Mouse (Mus musculus): ENCODE results near the gene Lmo1. TPM values are rescaled to one million over a fixed set of nuclear protein-coding genes. Genes with fewer than 3 reads are reported as not detected.

The Lmo1 gene
- polyA plus RNA-seq, 1 experiment, result 7.5 TPM

GRCm38 (mm10) chr7:109169505-109170440 lies 5.2 kb downstream of the Lmo1 start:
- Histone ChIP-seq H3K4me1 (ENCODE audit: control insufficient read depth, insufficient read depth, low read length) (no peaks in the 10 kb centered on the region; the same call in 1 of the 2 replicates), H3K27ac (ENCODE audit: control insufficient read depth, insufficient read depth, low read depth, low read length, poor library complexity) (no peak overlapping the region), H3K4me3 (replicated peaks; ENCODE audit: control insufficient read depth, low read depth, low read length) (no peak overlapping the region)
- 2% methylated on average over 71 of the region's 72 CpGs for WGBS
- TF ChIP-seq POLR2A (IDR thresholded peaks at IDR 0.05; ENCODE audit: borderline replicate concordance, control insufficient read depth, low read depth, low read length), result no peak
- no peak for TF ChIP-seq CTCF (IDR thresholded peaks at IDR 0.05; ENCODE audit: control insufficient read depth, insufficient read depth, low read length)

GRCm38 (mm10) chr7:109168716-109169115 lies 6.3 kb downstream of the Lmo1 start:
- Histone ChIP-seq H3K4me1 (ENCODE audit: control insufficient read depth, insufficient read depth, low read length) (no peaks in the 10 kb centered on the region), H3K27ac (ENCODE audit: control insufficient read depth, insufficient read depth, low read depth, low read length, poor library complexity) (no peak overlapping the region), H3K4me3 (replicated peaks; ENCODE audit: control insufficient read depth, low read depth, low read length) (no peak overlapping the region)
- WGBS, result 83% methylated on average over 7 of the region's 7 CpGs
- TF ChIP-seq CTCF (IDR thresholded peaks at IDR 0.05; ENCODE audit: control insufficient read depth, insufficient read depth, low read length) (no peak), POLR2A (IDR thresholded peaks at IDR 0.05; ENCODE audit: borderline replicate concordance, control insufficient read depth, low read depth, low read length) (no peak)

GRCm38 (mm10) chr7:109165931-109166585 lies 8.9 kb downstream of the Lmo1 start:
- TF ChIP-seq POLR2A (IDR thresholded peaks at IDR 0.05; ENCODE audit: borderline replicate concordance, control insufficient read depth, low read depth, low read length) (no peak), CTCF (IDR thresholded peaks at IDR 0.05; ENCODE audit: control insufficient read depth, insufficient read depth, low read length) (no peak)
- Histone ChIP-seq H3K4me3 (replicated peaks; ENCODE audit: control insufficient read depth, low read depth, low read length) (no peak overlapping the region), H3K27ac (ENCODE audit: control insufficient read depth, insufficient read depth, low read depth, low read length, poor library complexity) (no peak overlapping the region), H3K4me1 (ENCODE audit: control insufficient read depth, insufficient read depth, low read length) (no peaks in the 10 kb centered on the region)
- 77% methylated on average over 17 of the region's 17 CpGs for WGBS

GRCm38 (mm10) chr7:109154331-109154730 lies 20.7 kb downstream of the Lmo1 start:
- WGBS, result 67% methylated on average over 11 of the region's 11 CpGs
- TF ChIP-seq POLR2A (IDR thresholded peaks at IDR 0.05; ENCODE audit: borderline replicate concordance, control insufficient read depth, low read depth, low read length), result no peak
- TF ChIP-seq CTCF (IDR thresholded peaks at IDR 0.05; ENCODE audit: control insufficient read depth, insufficient read depth, low read length), result no peak
- Histone ChIP-seq H3K4me3 (replicated peaks; ENCODE audit: control insufficient read depth, low read depth, low read length) (no peak overlapping the region), H3K4me1 (ENCODE audit: control insufficient read depth, insufficient read depth, low read length) (no peaks in the 10 kb centered on the region), H3K27ac (ENCODE audit: control insufficient read depth, insufficient read depth, low read depth, low read length, poor library complexity) (no peak overlapping the region)

- no peaks in the 10 kb centered on the region for H3K4me1 ChIP-seq (ENCODE audit: control insufficient read depth, insufficient read depth, low read length)
- TF ChIP-seq POLR2A (IDR thresholded peaks at IDR 0.05; ENCODE audit: borderline replicate concordance, control insufficient read depth, low read depth, low read length) (no peak), CTCF (IDR thresholded peaks at IDR 0.05; ENCODE audit: control insufficient read depth, insufficient read depth, low read length) (no peak)
- 77% methylated on average over 5 of the region's 5 CpGs for whole genome bisulfite sequencing
- H3K27ac ChIP-seq (ENCODE audit: control insufficient read depth, insufficient read depth, low read depth, low read length, poor library complexity), result no peak overlapping the region
- H3K4me3 ChIP-seq (replicated peaks; ENCODE audit: control insufficient read depth, low read depth, low read length), result no peak overlapping the region
Observed at GRCm38 (mm10) chr7:109153538-109153937, 21.5 kb downstream of the Lmo1 start.

- no peak for TF ChIP-seq CTCF (IDR thresholded peaks at IDR 0.05; ENCODE audit: control insufficient read depth, insufficient read depth, low read length)
- no peak for TF ChIP-seq POLR2A (IDR thresholded peaks at IDR 0.05; ENCODE audit: borderline replicate concordance, control insufficient read depth, low read depth, low read length)
- 80% methylated on average over 4 of the region's 4 CpGs for WGBS
- Histone ChIP-seq H3K4me3 (replicated peaks; ENCODE audit: control insufficient read depth, low read depth, low read length) (no peak overlapping the region), H3K4me1 (ENCODE audit: control insufficient read depth, insufficient read depth, low read length) (no peaks in the 10 kb centered on the region), H3K27ac (ENCODE audit: control insufficient read depth, insufficient read depth, low read depth, low read length, poor library complexity) (no peak overlapping the region)
Observed at GRCm38 (mm10) chr7:109151088-109151487, 23.9 kb downstream of the Lmo1 start.

- no peak overlapping the region for H3K27ac ChIP-seq (ENCODE audit: control insufficient read depth, insufficient read depth, low read depth, low read length, poor library complexity)
- no peak overlapping the region for H3K4me3 ChIP-seq (replicated peaks; ENCODE audit: control insufficient read depth, low read depth, low read length)
- 81% methylated on average over 8 of the region's 8 CpGs for WGBS
- TF ChIP-seq POLR2A (IDR thresholded peaks at IDR 0.05; ENCODE audit: borderline replicate concordance, control insufficient read depth, low read depth, low read length) (no peak), CTCF (IDR thresholded peaks at IDR 0.05; ENCODE audit: control insufficient read depth, insufficient read depth, low read length) (no peak)
- no peaks in the 10 kb centered on the region for H3K4me1 ChIP-seq (ENCODE audit: control insufficient read depth, insufficient read depth, low read length)
Observed at GRCm38 (mm10) chr7:109145211-109145610, 29.8 kb downstream of the Lmo1 start.

GRCm38 (mm10) chr7:109144705-109145104 lies 30.3 kb downstream of the Lmo1 start:
- no peak for TF ChIP-seq CTCF (IDR thresholded peaks at IDR 0.05; ENCODE audit: control insufficient read depth, insufficient read depth, low read length)
- no peak for TF ChIP-seq POLR2A (IDR thresholded peaks at IDR 0.05; ENCODE audit: borderline replicate concordance, control insufficient read depth, low read depth, low read length)
- WGBS, result 73% methylated on average over 11 of the region's 11 CpGs
- H3K4me3 ChIP-seq (replicated peaks; ENCODE audit: control insufficient read depth, low read depth, low read length), result no peak overlapping the region

More at GRCm38 (mm10) chr7:109144705-109145104, 30.3 kb downstream of the Lmo1 start:
- H3K27ac ChIP-seq (ENCODE audit: control insufficient read depth, insufficient read depth, low read depth, low read length, poor library complexity), result no peak overlapping the region
- H3K4me1 ChIP-seq (ENCODE audit: control insufficient read depth, insufficient read depth, low read length), result no peaks in the 10 kb centered on the region
